Mouse (Mus musculus): ENCODE data around the gene Nr1d1. TPM values are rescaled to one million over a fixed set of nuclear protein-coding genes. Genes with fewer than 3 reads are reported as not detected.

Gene Nr1d1
- total and polyA plus RNA-seq, 2 experiments from 2014 or later, result 10.7 to 21.0 TPM

GRCm38 (mm10) chr11:98753264-98753663, 21.9 kb downstream of the Nr1d1 start:
- Histone ChIP-seq H3K9ac (replicated peaks; ENCODE audit: low read depth, low read length) (no peak overlapping the region), H3K27me3 (ENCODE audit: control insufficient read depth, insufficient read depth, low read length) (no peaks in the 10 kb centered on the region), H3K4me3 (ENCODE audit: low read depth, low read length) (no peak overlapping the region), H3K4me2 (ENCODE audit: low read depth, low read length) (no peak overlapping the region), H3K4me1 (ENCODE audit: control insufficient read depth, insufficient read depth) (peaks cover 80% of the 10 kb centered on the region), H3K36me3 (replicated peaks; ENCODE audit: control insufficient read depth, insufficient read depth, low read length) (peaks cover 32% of the 10 kb centered on the region), H3K9me3 (replicated peaks; ENCODE audit: control insufficient read depth, low read length) (no peaks in the 10 kb centered on the region), H3K27ac (ENCODE audit: low read depth) (peak overlapping the region; percentile 96)
- TF ChIP-seq CTCF (IDR thresholded peaks at IDR 0.05; ENCODE audit: low read depth), result no peak
- TF ChIP-seq EP300 (IDR thresholded peaks at IDR 0.05; ENCODE audit: low read depth), result no peak
- ATAC-seq (ENCODE audit: insufficient read depth, low read depth), result no peak
- 91% methylated on average over 5 of the region's 5 CpGs for WGBS
- no peak for DNase-seq (ENCODE audit: low spot score)

GRCm38 (mm10) chr11:98752562-98753140, 22.5 kb downstream of the Nr1d1 start:
- Histone ChIP-seq H3K27me3 (ENCODE audit: control insufficient read depth, insufficient read depth, low read length) (no peaks in the 10 kb centered on the region), H3K9ac (replicated peaks; ENCODE audit: low read depth, low read length) (0 out of 2 replicates have a peak overlapping the region, but pooled peaks have one; percentile 0), H3K4me3 (ENCODE audit: low read depth, low read length) (no peak overlapping the region), H3K9me3 (replicated peaks; ENCODE audit: control insufficient read depth, low read length) (no peaks in the 10 kb centered on the region), H3K4me2 (ENCODE audit: low read depth, low read length) (no peak overlapping the region), H3K27ac (ENCODE audit: low read depth) (peak overlapping the region; percentile 96), H3K4me1 (ENCODE audit: control insufficient read depth, insufficient read depth) (peaks cover 86% of the 10 kb centered on the region), H3K36me3 (replicated peaks; ENCODE audit: control insufficient read depth, insufficient read depth, low read length) (peaks cover 28% of the 10 kb centered on the region)
- no peak for DNase-seq (ENCODE audit: low spot score)
- WGBS, result 76% methylated on average over 10 of the region's 10 CpGs
- ATAC-seq (ENCODE audit: insufficient read depth, low read depth), result no peak
- TF ChIP-seq CTCF (IDR thresholded peaks at IDR 0.05; ENCODE audit: low read depth), result no peak
- TF ChIP-seq EP300 (IDR thresholded peaks at IDR 0.05; ENCODE audit: low read depth), result no peak

GRCm38 (mm10) chr11:98751221-98751782, 23.8 kb downstream of the Nr1d1 start:
- Histone ChIP-seq H3K4me3 (ENCODE audit: low read depth, low read length) (peak overlapping the region; percentile 17; the same call in 1 of the 2 replicates), H3K9ac (replicated peaks; ENCODE audit: low read depth, low read length) (peak overlapping the region; percentile 52), H3K4me2 (ENCODE audit: low read depth, low read length) (peak overlapping the region; percentile 59), H3K27me3 (ENCODE audit: control insufficient read depth, insufficient read depth, low read length) (no peaks in the 10 kb centered on the region), H3K9me3 (replicated peaks; ENCODE audit: control insufficient read depth, low read length) (no peaks in the 10 kb centered on the region), H3K27ac (ENCODE audit: low read depth) (peak overlapping the region; percentile 96), H3K36me3 (replicated peaks; ENCODE audit: control insufficient read depth, insufficient read depth, low read length) (peaks cover 18% of the 10 kb centered on the region; the same call in 1 of the 2 replicates), H3K4me1 (ENCODE audit: control insufficient read depth, insufficient read depth) (peaks cover 95% of the 10 kb centered on the region)
- ATAC-seq (ENCODE audit: insufficient read depth, low read depth) (peak; percentile 39), DNase-seq (ENCODE audit: low spot score) (peak; percentile 58)
- WGBS, result 12% methylated on average over 6 of the region's 6 CpGs
- TF ChIP-seq CTCF (IDR thresholded peaks at IDR 0.05; ENCODE audit: low read depth) (no peak), EP300 (IDR thresholded peaks at IDR 0.05; ENCODE audit: low read depth) (no peak; the same call in 1 of the 2 replicates)

GRCm38 (mm10) chr11:98750351-98751201, 24.6 kb downstream of the Nr1d1 start:
- Histone ChIP-seq H3K9ac (replicated peaks; ENCODE audit: low read depth, low read length) (peak overlapping the region; percentile 52), H3K4me1 (ENCODE audit: control insufficient read depth, insufficient read depth) (peaks cover 95% of the 10 kb centered on the region), H3K4me2 (ENCODE audit: low read depth, low read length) (peak overlapping the region; percentile 59), H3K27ac (ENCODE audit: low read depth) (peak overlapping the region; percentile 96), H3K27me3 (ENCODE audit: control insufficient read depth, insufficient read depth, low read length) (no peaks in the 10 kb centered on the region), H3K9me3 (replicated peaks; ENCODE audit: control insufficient read depth, low read length) (no peaks in the 10 kb centered on the region), H3K36me3 (replicated peaks; ENCODE audit: control insufficient read depth, insufficient read depth, low read length) (peaks cover 18% of the 10 kb centered on the region; the same call in 1 of the 2 replicates), H3K4me3 (ENCODE audit: low read depth, low read length) (peak overlapping the region; percentile 17)
- TF ChIP-seq EP300 (IDR thresholded peaks at IDR 0.05; ENCODE audit: low read depth) (no peak; the same call in none of the 2 replicates), CTCF (IDR thresholded peaks at IDR 0.05; ENCODE audit: low read depth) (peak; percentile 8; the same call in 1 of the 2 replicates)
- 13% methylated on average over 17 of the region's 17 CpGs for WGBS
- ATAC-seq (ENCODE audit: insufficient read depth, low read depth) (peak; percentile 56), DNase-seq (ENCODE audit: low spot score) (peak; percentile 81)

- DNase-seq (ENCODE audit: low spot score), result no peak
- 19% methylated on average over 5 of the region's 5 CpGs for WGBS
- TF ChIP-seq CTCF (IDR thresholded peaks at IDR 0.05; ENCODE audit: low read depth) (no peak), EP300 (IDR thresholded peaks at IDR 0.05; ENCODE audit: low read depth) (no peak)
These were observed 25.4 kb downstream of the Nr1d1 start for GRCm38 (mm10) chr11:98749716-98750115.

More at GRCm38 (mm10) chr11:98749716-98750115, 25.4 kb downstream of the Nr1d1 start:
- Histone ChIP-seq H3K9me3 (replicated peaks; ENCODE audit: control insufficient read depth, low read length) (no peaks in the 10 kb centered on the region), H3K27me3 (ENCODE audit: control insufficient read depth, insufficient read depth, low read length) (no peaks in the 10 kb centered on the region), H3K4me1 (ENCODE audit: control insufficient read depth, insufficient read depth) (peaks cover 97% of the 10 kb centered on the region), H3K27ac (ENCODE audit: low read depth) (peak overlapping the region; percentile 96), H3K36me3 (replicated peaks; ENCODE audit: control insufficient read depth, insufficient read depth, low read length) (peaks cover 12% of the 10 kb centered on the region; the same call in 1 of the 2 replicates), H3K4me2 (ENCODE audit: low read depth, low read length) (peak overlapping the region; percentile 59), H3K4me3 (ENCODE audit: low read depth, low read length) (no peak overlapping the region), H3K9ac (replicated peaks; ENCODE audit: low read depth, low read length) (no peak overlapping the region)
- ATAC-seq (ENCODE audit: insufficient read depth, low read depth), result no peak

Data from heart, postnatal 0 days (tissue).